Mouse (Mus musculus) hindlimb bud, embryonic 11.5 days (tissue): ENCODE results near the gene Rras.
"Not testable (repeated sequence)": the region's sequence is repeated elsewhere in the genome, so short reads cannot be mapped to it uniquely, and the experiment has no call there.

Experiments
- DNase-seq: peaks from one replicate; pipeline ENCODE4 v3.0.0-alpha.2; 2012; ENCODE audit warnings: low read depth, low spot score; ENCODE audit errors: extremely low spot score

Rras gene

GRCm38 (mm10) chr7:44999753-45000152 lies 18.0 kb upstream of the Rras start:
- no peak for DNase-seq

- no peak for DNase-seq
Measured at GRCm38 (mm10) chr7:45000539-45001114, 17.1 kb upstream of the Rras start.

GRCm38 (mm10) chr7:45002440-45002839 lies 15.3 kb upstream of the Rras start:
- no peak for DNase-seq

- DNase-seq = no peak
Measured at GRCm38 (mm10) chr7:45004546-45004945, 13.2 kb upstream of the Rras start.

- no peak for DNase-seq
Measured at GRCm38 (mm10) chr7:45005321-45005992, 12.3 kb upstream of the Rras start.

GRCm38 (mm10) chr7:45006503-45006902 lies 11.3 kb upstream of the Rras start:
- DNase-seq = no peak

GRCm38 (mm10) chr7:45007141-45007540 lies 10.6 kb upstream of the Rras start:
- no peak for DNase-seq

- DNase-seq = no peak
Measured at GRCm38 (mm10) chr7:45007846-45008245, 9.9 kb upstream of the Rras start.

- DNase-seq = no peak
Measured at GRCm38 (mm10) chr7:45008411-45008810, 9.3 kb upstream of the Rras start.

- DNase-seq = no peak
Measured at GRCm38 (mm10) chr7:45012011-45012410, 5.8 kb upstream of the Rras start.

GRCm38 (mm10) chr7:45012824-45013223 lies 4.9 kb upstream of the Rras start:
- no peak for DNase-seq

GRCm38 (mm10) chr7:45013366-45014095 lies 4.2 kb upstream of the Rras start:
- no peak for DNase-seq

- DNase-seq = no peak
Measured at GRCm38 (mm10) chr7:45014096-45014451, 3.7 kb upstream of the Rras start.

- no peak for DNase-seq
Measured at GRCm38 (mm10) chr7:45015344-45015956, 2.3 kb upstream of the Rras start.

- peak; percentile 89 for DNase-seq
Measured at GRCm38 (mm10) chr7:45015957-45016612, 1.7 kb upstream of the Rras start, which contains the start of gene Scaf1. Gene Scaf1 (minus strand): TSS chr7:45016363.

GRCm38 (mm10) chr7:45016761-45017160 lies 1.0 kb upstream of the Rras start:
- no peak for DNase-seq

- DNase-seq = no peak
Measured at GRCm38 (mm10) chr7:45019031-45019571, 1.3 kb downstream of the Rras start.

- no peak for DNase-seq
Measured at GRCm38 (mm10) chr7:45020225-45020624, 2.5 kb downstream of the Rras start.

GRCm38 (mm10) chr7:45023711-45024110 lies 6.0 kb downstream of the Rras start:
- not testable (repeated sequence) for DNase-seq

GRCm38 (mm10) chr7:45024281-45025248 lies 6.8 kb downstream of the Rras start:
- no peak for DNase-seq
